Mouse (Mus musculus): ENCODE results near the gene Pstk.

The Pstk gene

DNA sequence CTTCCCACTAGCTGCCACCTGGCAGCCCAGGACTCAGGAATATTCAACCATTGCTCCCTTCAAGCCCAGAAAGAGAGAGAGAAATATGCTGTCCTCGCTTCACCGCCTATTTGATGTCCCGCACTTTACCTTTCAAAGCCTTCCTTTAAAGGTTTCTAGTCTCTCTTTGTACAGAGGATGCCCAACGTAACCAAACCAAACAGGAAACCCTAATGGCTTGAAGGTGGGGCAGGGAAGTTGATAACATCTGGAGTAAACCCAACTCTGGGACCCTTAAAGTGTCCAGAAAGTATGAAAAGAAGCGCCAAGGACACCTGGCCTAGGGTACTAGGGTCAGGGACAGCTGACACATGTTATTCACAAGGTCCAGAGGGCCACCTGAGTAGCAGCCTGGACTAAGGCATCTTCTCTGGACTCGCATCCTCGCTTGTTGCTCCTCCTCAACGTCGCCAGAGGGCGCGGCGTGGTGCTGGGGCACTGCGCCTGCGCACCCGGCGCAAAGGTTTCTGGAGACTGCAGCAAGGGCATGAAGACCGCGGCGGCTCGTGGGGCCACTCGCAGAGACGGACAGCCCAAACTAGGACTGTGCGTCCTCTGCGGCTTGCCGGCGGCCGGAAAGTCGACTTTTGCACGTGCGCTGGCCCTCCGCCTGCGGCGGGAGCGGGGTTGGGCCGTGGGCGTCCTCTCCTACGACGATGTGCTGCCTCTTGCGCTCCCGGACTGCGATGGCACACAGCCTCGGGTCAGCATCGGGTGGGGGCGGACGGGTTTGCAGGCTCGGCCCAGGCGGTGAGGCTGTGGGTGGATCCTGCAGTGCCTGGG lies at the start of gene Pstk:
Gene Pstk (plus strand): TSS at position 494 of the 822 bp plus-strand sequence.
- peak; percentile 99 for DNase-seq

DNA sequence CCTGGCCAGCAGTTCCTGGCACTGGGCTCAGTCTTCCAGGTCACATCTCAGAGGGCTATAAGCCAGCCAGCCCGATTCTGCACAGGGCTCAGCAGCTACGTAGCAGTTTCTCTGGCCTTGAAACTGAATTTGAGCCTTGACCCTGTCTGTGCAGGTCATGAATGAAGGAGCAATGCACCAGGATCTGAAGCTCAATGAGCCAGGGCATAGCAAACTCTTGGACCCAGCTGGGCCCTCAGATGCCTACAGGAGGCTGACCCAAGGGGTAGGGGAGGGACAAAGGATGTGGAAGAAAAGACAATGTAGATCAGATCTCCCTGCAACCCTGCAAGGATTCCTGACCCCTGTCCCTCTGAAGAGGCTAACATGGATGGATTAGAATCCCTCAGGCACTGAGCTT lies 48.7 kb upstream of the Pstk start, which contains the start of gene Cuzd1:
Gene Cuzd1 (minus strand): TSS at position 101 of the 400 bp plus-strand sequence.
- peak; percentile 65 for DNase-seq

DNA sequence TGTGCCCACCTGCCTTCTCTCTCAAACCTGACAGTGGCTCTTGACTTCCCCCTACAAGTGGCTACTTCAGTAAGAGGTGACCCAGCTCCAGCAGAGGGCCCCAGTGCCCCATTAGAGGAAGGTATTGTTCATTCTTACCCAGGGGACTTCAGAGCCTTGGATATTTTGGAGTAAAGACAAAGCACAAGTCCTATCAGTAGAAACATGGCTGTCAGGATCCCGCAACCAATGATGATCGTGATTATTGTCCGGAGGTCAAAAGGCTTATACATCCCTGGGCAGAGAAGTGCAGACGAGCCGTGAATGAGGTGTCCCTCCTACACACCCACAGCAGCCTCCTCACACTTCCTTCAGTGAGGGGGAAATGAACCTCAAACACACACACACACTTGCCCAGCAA lies 43.9 kb upstream of the Pstk start:
- DNase-seq: peak; percentile 73

- DNase-seq: peak; percentile 8
Measured at GRCm38 (mm10) chr7:131329416-131329815, 41.5 kb upstream of the Pstk start, which contains the start of gene Fam24b. Fam24b (minus strand) TSS chr7:131329516.

DNA sequence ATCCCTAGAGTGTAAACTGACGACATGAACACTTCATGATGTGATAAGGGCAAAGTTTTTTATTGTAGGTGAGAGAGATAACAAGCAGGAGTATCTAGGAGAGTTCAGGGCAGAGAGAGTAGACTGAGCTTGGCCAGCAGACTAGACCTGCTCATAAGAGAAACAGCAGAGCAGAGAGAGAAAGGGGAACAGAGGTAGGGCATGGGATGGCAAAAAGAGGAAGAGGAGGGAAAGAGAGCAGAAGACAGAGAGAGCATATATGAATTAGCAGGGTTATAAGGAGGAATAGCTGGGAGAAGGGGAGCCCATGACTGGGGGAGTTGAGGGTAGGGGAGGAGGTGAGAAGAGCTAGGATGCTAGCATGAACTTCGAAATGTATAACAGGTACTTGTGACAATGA lies 39.3 kb upstream of the Pstk start:
- peak; percentile 36 for DNase-seq

DNA sequence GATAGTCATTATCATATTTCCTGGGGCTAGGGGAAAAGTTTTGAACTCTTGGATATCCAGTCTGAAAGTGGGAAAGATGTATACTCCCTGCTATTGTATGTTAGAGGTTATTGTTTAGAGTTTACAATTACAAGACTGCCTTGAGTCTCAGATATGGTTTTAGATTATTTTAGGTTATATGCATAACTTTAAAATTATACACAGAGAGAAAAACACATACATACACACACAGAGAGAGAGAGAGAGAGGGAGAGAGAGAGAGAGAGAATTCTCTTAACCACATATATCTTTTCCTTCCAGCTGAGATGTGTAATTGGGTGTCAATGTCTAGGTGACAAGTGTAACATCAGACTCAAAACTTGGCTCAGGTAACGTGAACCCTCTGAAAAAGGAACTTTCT lies 37.4 kb upstream of the Pstk start, which contains the start of gene Fam24a:
Gene Fam24a (plus strand): TSS at position 301 of the 400 bp plus-strand sequence.
- DNase-seq: no peak

GRCm38 (mm10) chr7:131337502-131338068 lies 33.4 kb upstream of the Pstk start:
- peak; percentile 55 for DNase-seq

DNA sequence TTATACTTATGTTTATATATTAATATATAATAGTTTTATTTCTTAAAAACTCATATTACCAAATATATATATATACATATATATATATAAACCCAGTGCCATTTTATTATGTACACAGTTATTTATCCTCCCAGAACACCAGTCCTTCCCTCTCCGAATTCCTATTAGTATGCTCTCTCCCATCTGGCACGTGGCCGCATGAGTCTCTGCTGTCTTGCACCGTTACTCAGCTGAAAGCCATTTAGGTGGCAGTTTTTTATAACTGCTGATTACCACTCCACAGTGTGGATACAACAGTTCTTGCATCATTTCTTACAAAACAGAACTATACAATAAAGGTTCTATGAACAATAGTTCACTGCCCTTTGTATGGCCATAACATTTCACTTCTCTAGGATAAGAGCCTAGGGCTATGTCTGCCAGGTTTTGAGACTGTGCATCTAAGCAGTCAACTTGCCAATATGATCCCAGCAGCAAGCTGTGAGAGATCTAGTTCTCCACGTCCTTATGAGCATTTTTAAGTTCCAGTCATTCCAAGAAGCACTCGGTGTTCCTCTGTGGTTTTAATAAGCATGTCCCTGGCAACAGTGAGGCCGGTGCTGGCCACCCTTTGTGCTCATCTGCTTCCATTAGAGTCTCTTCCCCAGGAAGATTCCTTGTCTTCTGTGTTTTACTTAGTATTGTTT lies 24.9 kb upstream of the Pstk start:
- DNase-seq: no peak

GRCm38 (mm10) chr7:131356105-131356504 lies 14.8 kb upstream of the Pstk start:
- peak; percentile 37 for DNase-seq

GRCm38 (mm10) chr7:131362269-131362614 lies 8.7 kb upstream of the Pstk start:
- no peak for DNase-seq

DNA sequence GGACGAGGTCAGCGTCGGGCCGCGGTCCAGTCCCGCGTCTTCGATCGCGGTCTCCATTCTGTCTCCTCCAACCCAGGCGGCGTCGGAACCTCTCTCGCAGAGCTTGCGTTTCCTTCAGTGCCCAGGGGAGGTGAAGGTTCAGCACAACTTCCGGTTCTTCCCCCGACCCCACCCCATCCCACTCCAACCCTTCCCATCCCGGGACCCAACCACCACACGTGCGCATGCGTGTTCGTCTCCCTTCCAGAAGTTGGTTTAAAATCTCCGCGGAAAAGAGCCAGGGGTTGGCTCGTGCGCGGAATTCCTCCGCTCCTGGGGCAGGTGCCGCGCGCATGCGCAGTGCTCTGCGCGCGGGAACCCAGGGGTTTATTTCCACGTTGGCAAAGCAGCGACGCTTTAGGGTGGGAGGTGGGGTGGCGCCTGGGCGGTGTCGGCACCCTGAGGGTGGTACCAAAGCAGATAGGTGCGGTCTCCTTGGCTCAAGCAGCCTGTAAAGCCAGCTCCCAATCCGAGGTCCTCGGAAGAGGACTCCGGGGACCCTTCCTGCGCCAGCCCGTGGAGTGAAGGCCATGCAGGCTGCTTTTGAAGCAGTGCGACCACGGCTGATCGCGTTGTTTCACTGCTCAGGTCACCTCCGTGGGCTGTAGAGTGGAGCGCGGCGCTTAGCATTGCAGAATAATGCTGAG lies 8.2 kb upstream of the Pstk start, which contains the start of gene 2310057M21Rik:
Gene 2310057M21Rik (minus strand): TSS at position 145 of the 686 bp plus-strand sequence.
- peak; percentile 100 for DNase-seq

GRCm38 (mm10) chr7:131364131-131364530 lies 6.8 kb upstream of the Pstk start:
- peak; percentile 34 for DNase-seq

DNA sequence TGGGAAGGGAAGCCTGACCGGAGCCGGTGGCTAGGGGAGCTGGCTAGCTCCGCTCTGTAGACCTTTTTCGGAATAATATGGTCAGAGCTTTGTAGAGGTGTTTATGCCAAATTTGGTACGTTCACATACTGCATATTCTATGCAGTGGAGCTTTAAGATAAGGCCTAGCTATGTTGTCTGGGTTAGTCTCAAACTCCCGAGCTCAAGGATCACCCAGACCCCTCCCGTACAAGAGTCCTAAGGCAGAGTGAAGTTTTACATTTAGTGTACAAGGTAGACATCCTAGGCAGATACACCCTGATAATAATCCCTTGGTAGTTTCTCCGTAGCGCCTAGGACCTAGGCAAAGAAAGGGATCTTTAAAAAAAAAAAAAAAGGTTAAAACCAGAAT lies 524 bp downstream of the Pstk start:
- no peak for DNase-seq

GRCm38 (mm10) chr7:131371880-131372651 lies 1.1 kb downstream of the Pstk start:
- DNase-seq: peak; percentile 49

DNA sequence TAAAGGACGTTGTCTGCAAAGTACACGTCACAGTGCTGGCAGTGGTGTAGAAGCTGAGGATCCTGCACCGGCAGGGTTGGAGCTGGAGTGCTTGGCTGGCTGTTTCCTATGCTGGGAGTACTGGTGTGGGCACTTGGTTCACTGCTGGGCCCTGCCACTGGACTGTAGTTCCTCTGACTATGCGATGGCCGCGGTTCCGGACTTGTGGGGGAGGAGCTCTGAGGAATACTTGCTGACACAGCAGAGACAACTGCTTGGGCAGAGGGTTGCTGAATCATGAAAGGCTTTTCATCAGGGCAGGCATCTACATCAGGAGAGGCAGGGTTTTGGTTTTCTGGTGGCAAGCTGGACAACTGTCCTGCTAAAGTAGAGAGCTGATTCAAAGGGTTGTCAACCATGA lies 20.8 kb downstream of the Pstk start:
- peak; percentile 91 for DNase-seq

- DNase-seq: peak; percentile 84
Measured at GRCm38 (mm10) chr7:131409321-131409987, 38.5 kb downstream of the Pstk start.

- DNase-seq: no peak
Measured at GRCm38 (mm10) chr7:131409988-131410385, 39.0 kb downstream of the Pstk start.

GRCm38 (mm10) chr7:131410416-131411058 lies 39.6 kb downstream of the Pstk start, which contains the start of the genes Ikzf5 and Acadsb:
Ikzf5 (minus strand) TSS chr7:131410521.
Acadsb (plus strand) TSS chr7:131410601.
- DNase-seq: peak; percentile 100

DNA sequence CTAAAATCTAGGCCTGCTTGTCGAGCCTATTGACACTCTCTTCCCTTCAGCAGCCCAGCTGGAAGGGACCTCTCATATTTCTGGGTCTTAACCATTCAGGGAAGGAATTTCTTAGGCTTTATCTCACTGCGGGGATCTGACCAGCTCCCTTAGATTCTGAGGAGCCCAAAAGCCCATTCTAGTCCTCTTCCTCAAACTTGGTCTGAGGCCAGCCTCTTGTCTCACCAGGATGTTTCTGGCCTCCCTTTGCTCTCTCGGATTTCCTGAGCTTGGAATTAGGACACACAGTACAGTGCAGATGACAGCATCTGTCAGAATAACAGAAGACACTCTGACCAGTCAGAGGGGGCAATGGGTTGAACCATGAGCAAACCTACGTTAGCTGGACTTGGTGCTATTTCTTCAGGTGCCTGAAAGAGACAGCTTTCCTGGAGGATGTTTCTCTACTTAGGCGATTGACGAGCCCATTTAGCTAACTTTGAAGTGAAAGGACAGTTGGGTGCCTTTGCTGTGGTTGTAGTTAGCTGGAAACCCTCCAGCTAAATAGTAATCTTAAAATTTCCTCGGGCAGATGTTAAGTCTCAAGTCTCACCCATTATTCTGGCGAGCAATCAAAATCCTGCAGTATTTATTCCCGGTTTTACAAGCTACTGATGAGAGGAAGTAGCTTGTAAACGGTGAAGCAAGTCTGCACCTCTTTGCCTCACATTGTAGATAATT lies 40.4 kb downstream of the Pstk start:
- DNase-seq: peak; percentile 94

GRCm38 (mm10) chr7:131411941-131412270 lies 41.0 kb downstream of the Pstk start:
- DNase-seq: no peak

All from heart, adult 11 months (tissue).